Mouse (Mus musculus): Measurements from ENCODE around the gene Gpr55.

GRCm38 (mm10) chr1:85937323-85937722, 23.5 kb downstream of the Gpr55 start:
- TF ChIP-seq CTCF (conservative IDR thresholded peaks at IDR 0.05; ENCODE audit: low read length) (no peak), NANOG (IDR thresholded peaks at IDR 0.05; ENCODE audit: borderline replicate concordance, low read length) (no peak)

Data from E14TG2a.4 (cell line).